7 mouse cellular contexts compared by ENCODE assay signal in genomic region chr7:70355691-70356568, GRCm38 (mm10). TPM values are rescaled to one million over a fixed set of nuclear protein-coding genes. Genes with fewer than 3 reads are reported as not detected.
DNase-seq lines count a peak whose midpoint lies in the region; ATAC-seq lines count a peak whose summit lies in the region.

No protein-coding gene starts in this region.

- no peaks in the 10 kb centered on the region for H3K9me3 ChIP-seq in lung, embryonic 16.5 days (ENCODE audit: control insufficient read depth, low read length)
- H3K9me3 ChIP-seq in forebrain, embryonic 14.5 days (replicated peaks; ENCODE audit: control insufficient read depth, low read length), result no peaks in the 10 kb centered on the region
- H3K9me3 ChIP-seq in limb, embryonic 15.5 days, result no peaks in the 10 kb centered on the region
- no peaks in the 10 kb centered on the region for H3K9me3 ChIP-seq in stomach, embryonic 15.5 days

- H3K9ac ChIP-seq in lung, embryonic 16.5 days (ENCODE audit: low read length), result peak overlapping the region; percentile 83
- peak overlapping the region; percentile 95 for H3K9ac ChIP-seq in forebrain, embryonic 14.5 days (ENCODE audit: low read length)
- no peak overlapping the region for H3K9ac ChIP-seq in limb, embryonic 15.5 days
- H3K9ac ChIP-seq in stomach, embryonic 15.5 days, result peak overlapping the region; percentile 32

- H3K27me3 ChIP-seq in lung, embryonic 16.5 days (ENCODE audit: control insufficient read depth, insufficient read depth, low read depth, low read length), result no peaks in the 10 kb centered on the region
- H3K27me3 ChIP-seq in forebrain, embryonic 14.5 days (replicated peaks; ENCODE audit: control insufficient read depth, insufficient read depth, low read length), result peaks cover 51% of the 10 kb centered on the region
- peaks cover 3% of the 10 kb centered on the region; the same call in 1 of the 2 replicates for H3K27me3 ChIP-seq in limb, embryonic 15.5 days
- H3K27me3 ChIP-seq in stomach, embryonic 15.5 days (replicated peaks), result no peaks in the 10 kb centered on the region

- H3K4me1 ChIP-seq in lung, embryonic 16.5 days (replicated peaks; ENCODE audit: control insufficient read depth, insufficient read depth, low read length), result peaks cover 16% of the 10 kb centered on the region
- no peaks in the 10 kb centered on the region for H3K4me1 ChIP-seq in forebrain, embryonic 14.5 days (ENCODE audit: control insufficient read depth, insufficient read depth, low read length)
- peaks cover 27% of the 10 kb centered on the region for H3K4me1 ChIP-seq in limb, embryonic 15.5 days
- H3K4me1 ChIP-seq in stomach, embryonic 15.5 days, result peaks cover 5% of the 10 kb centered on the region; the same call in 1 of the 2 replicates

- no peak for ATAC-seq in lung, embryonic 16.5 days (ENCODE audit: low read depth)
- no peak for ATAC-seq in forebrain, embryonic 14.5 days
- ATAC-seq in limb, embryonic 15.5 days (ENCODE audit: insufficient number of reproducible peaks, low FRiP score, low TSS enrichment, low read depth), result no peak
- ATAC-seq in stomach, embryonic 15.5 days (ENCODE audit: insufficient read depth, low FRiP score, low read depth), result no peak

- peaks cover 14% of the 10 kb centered on the region; the same call in 1 of the 2 replicates for H3K36me3 ChIP-seq in lung, embryonic 16.5 days (ENCODE audit: control insufficient read depth, insufficient read depth, low read length)
- peaks cover 17% of the 10 kb centered on the region; the same call in 1 of the 2 replicates for H3K36me3 ChIP-seq in forebrain, embryonic 14.5 days (ENCODE audit: control insufficient read depth, insufficient read depth, low read length)
- H3K36me3 ChIP-seq in limb, embryonic 15.5 days, result no peaks in the 10 kb centered on the region
- H3K36me3 ChIP-seq in stomach, embryonic 15.5 days, result 0 out of 2 replicates have a peak, but pooled peaks cover 5% of the 10 kb centered on the region

- peak overlapping the region; percentile 72 for H3K4me2 ChIP-seq in lung, embryonic 16.5 days (ENCODE audit: low read depth, low read length)
- peak overlapping the region; percentile 69 for H3K4me2 ChIP-seq in forebrain, embryonic 14.5 days (ENCODE audit: low read length)
- H3K4me2 ChIP-seq in limb, embryonic 15.5 days, result peak overlapping the region; percentile 36
- peak overlapping the region; percentile 70 for H3K4me2 ChIP-seq in stomach, embryonic 15.5 days

- H3K4me3 ChIP-seq in lung, embryonic 16.5 days (ENCODE audit: low read length), result peak overlapping the region; percentile 89
- peak overlapping the region; percentile 67 for H3K4me3 ChIP-seq in forebrain, embryonic 14.5 days (ENCODE audit: low read depth, low read length)
- H3K4me3 ChIP-seq in limb, embryonic 15.5 days, result peak overlapping the region; percentile 73
- H3K4me3 ChIP-seq in stomach, embryonic 15.5 days (replicated peaks), result peak overlapping the region; percentile 71

- peak overlapping the region; percentile 100 for H3K27ac ChIP-seq in lung, embryonic 16.5 days (ENCODE audit: low read length)
- H3K27ac ChIP-seq in forebrain, embryonic 14.5 days (ENCODE audit: low read depth, low read length), result peak overlapping the region; percentile 99
- no peak overlapping the region for H3K27ac ChIP-seq in limb, embryonic 15.5 days
- H3K27ac ChIP-seq in stomach, embryonic 15.5 days, result peak overlapping the region; percentile 67

- no peak for DNase-seq in lung, postnatal 4 days
- DNase-seq in forebrain, embryonic 14.5 days (ENCODE audit: low spot score), result no peak
- no peak for DNase-seq in urinary bladder, postnatal 36 days (ENCODE audit: low spot score in 2 of 2)
- DNase-seq in urinary bladder, adult 2 months (ENCODE audit: low spot score), result no peak

- WGBS in lung, embryonic 16.5 days, result 13% methylated on average over 5 of the region's 5 CpGs
- 27% methylated on average over 5 of the region's 5 CpGs for WGBS in forebrain, embryonic 14.5 days
- 38% methylated on average over 5 of the region's 5 CpGs for WGBS in limb, embryonic 15.5 days
- WGBS in stomach, embryonic 15.5 days, result 18% methylated on average over 5 of the region's 5 CpGs

RNA-seq across cellular contexts. Expression of gene Nr2f2, which starts 10.6 kb away (rescaled TPM):
- 83.5 and 95.7 TPM in 2 replicates for polyA plus RNA-seq in lung, embryonic 16.5 days (2015; fragmentation: Nextera tagmentation; extraction: Ambion mirVana)
- polyA plus RNA-seq in forebrain, embryonic 14.5 days (2014; fragmentation: Nextera tagmentation; extraction: Ambion mirVana), result 73.7 and 82.5 TPM in 2 replicates
- polyA plus RNA-seq in limb, embryonic 15.5 days (2015; fragmentation: Nextera tagmentation; extraction: Ambion mirVana), result 28.0 and 34.7 TPM in 2 replicates
- polyA plus RNA-seq in stomach, embryonic 15.5 days (2015; fragmentation: Nextera tagmentation; extraction: Ambion mirVana), result 66.9 and 72.6 TPM in 2 replicates
- 118 and 128 TPM in 2 replicates for polyA plus RNA-seq in urinary bladder, adult 2 months (2012; rRNA removed)
